Mouse (Mus musculus) adrenal gland, adult 8-10 months (tissue): ENCODE data around the gene Zgpat. TPM values are rescaled to one million over a fixed set of nuclear protein-coding genes. Genes with fewer than 3 reads are reported as not detected.

Source experiments
- total RNA-seq, 4 experiments: library from RNA; stranded (reverse); gene quantifications; 2 replicates each; pipeline ENCODE4 v1.2.4; 2022

Zgpat gene
- total RNA-seq, 4 experiments from 2014 or later, result 49.1 to 76.4 (median 55.7) TPM

Other genes starting within 250 kb of the Zgpat start
- gene Kcnq2, start 229.6 kb upstream of the Zgpat start, total RNA-seq, result 10 to 100 TPM in 2 of 4 experiments, 1 to 10 TPM in 2; 5.8 to 14.8 (median 10.0) TPM
- 10 to 100 TPM; 65.8 to 85.9 (median 68.2) TPM for gene Eef1a2, start 207.9 kb upstream of the Zgpat start, total RNA-seq
- 10 to 100 TPM; 66.8 to 74.0 (median 69.9) TPM for gene Ppdpf, start 177.7 kb upstream of the Zgpat start, total RNA-seq
- gene Ptk6, start 162.1 kb upstream of the Zgpat start, total RNA-seq, result under 1 TPM in 3 of 4 experiments, not detected in 1; 0.10 to 0.40 (median 0.13) TPM
- gene Srms, start 151.7 kb upstream of the Zgpat start, total RNA-seq, result 1 to 10 TPM in 1 of 4 experiments, under 1 TPM in 3; 0.42 to 1.0 (median 0.67) TPM
- gene Fndc11, start 144.9 kb upstream of the Zgpat start, total RNA-seq, result under 1 TPM in 3 of 4 experiments, not detected in 1; 0.49 to 0.83 (median 0.58) TPM
- 10 to 100 TPM; 18.8 to 32.4 (median 24.6) TPM for gene Helz2, start 122.9 kb upstream of the Zgpat start, total RNA-seq
- 10 to 100 TPM; 16.0 to 21.6 (median 18.6) TPM for gene Gmeb2, start 76.9 kb upstream of the Zgpat start, total RNA-seq
- 10 to 100 TPM; 18.1 to 31.5 (median 20.7) TPM for gene Stmn3, start 50.4 kb upstream of the Zgpat start, total RNA-seq
- 10 to 100 TPM; 26.4 to 74.8 (median 44.5) TPM for gene Rtel1, start 45.2 kb upstream of the Zgpat start, total RNA-seq
- gene Arfrp1, start 476 bp downstream of the Zgpat start, total RNA-seq, result 10 to 100 TPM; 42.4 to 63.8 (median 57.7) TPM
- gene Lime1, start 15.2 kb downstream of the Zgpat start, total RNA-seq, result 10 to 100 TPM; 17.2 to 37.4 (median 22.9) TPM
- 10 to 100 TPM; 14.0 to 25.1 (median 17.7) TPM for gene Zbtb46, start 94.5 kb downstream of the Zgpat start, total RNA-seq
- gene Abhd16b, start 128.3 kb downstream of the Zgpat start, total RNA-seq, result not detected
- gene Tpd52l2, start 132.2 kb downstream of the Zgpat start, total RNA-seq, result 100 to 1,000 TPM; 117 to 138 (median 127) TPM
- 100 to 1,000 TPM; 105 to 115 (median 108) TPM for gene Dnajc5, start 155.6 kb downstream of the Zgpat start, total RNA-seq
- 100 to 1,000 TPM in 3 of 4 experiments, 10 to 100 TPM in 1; 94.3 to 171 (median 118) TPM for gene Uckl1, start 220.0 kb downstream of the Zgpat start, total RNA-seq
- 10 to 100 TPM; 69.0 to 85.2 (median 76.4) TPM for gene Prpf6, start 226.9 kb downstream of the Zgpat start, total RNA-seq
- gene Zfp512b, start 227.9 kb downstream of the Zgpat start, total RNA-seq, result 100 to 1,000 TPM in 2 of 4 experiments, 10 to 100 TPM in 2; 52.3 to 113 (median 89.3) TPM
- gene Samd10, start 234.3 kb downstream of the Zgpat start, total RNA-seq, result 10 to 100 TPM; 16.1 to 33.3 (median 21.8) TPM